Mouse (Mus musculus): Measurements from ENCODE around the gene Adh4. TPM values are rescaled to one million over a fixed set of nuclear protein-coding genes. Genes with fewer than 3 reads are reported as not detected.

The Adh4 gene
- total and polyA plus RNA-seq, 3 experiments, result not detected

DNA sequence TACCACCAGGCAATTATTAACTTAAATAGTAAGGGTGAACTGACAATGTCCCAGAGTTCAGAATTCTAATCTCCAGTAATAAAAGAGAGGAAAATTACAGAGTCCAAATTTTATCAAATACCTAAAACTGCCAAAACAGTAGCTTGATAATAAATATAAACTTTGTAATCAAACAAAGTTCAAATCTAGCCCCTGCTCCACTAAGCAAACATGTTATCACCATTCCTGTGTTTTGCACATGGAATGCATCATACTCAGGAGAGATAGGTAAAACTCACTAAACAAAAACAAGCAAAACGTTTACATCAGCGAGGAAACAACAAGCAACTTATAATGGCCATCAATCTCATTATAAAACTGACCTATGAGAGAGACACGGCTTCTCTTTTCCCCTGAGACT, 5.1 kb upstream of the Adh4 start:
- ATAC-seq (ENCODE audit: extremely low read depth, insufficient number of reproducible peaks, low FRiP score, poor library complexity, severe bottlenecking), result no peak

DNA sequence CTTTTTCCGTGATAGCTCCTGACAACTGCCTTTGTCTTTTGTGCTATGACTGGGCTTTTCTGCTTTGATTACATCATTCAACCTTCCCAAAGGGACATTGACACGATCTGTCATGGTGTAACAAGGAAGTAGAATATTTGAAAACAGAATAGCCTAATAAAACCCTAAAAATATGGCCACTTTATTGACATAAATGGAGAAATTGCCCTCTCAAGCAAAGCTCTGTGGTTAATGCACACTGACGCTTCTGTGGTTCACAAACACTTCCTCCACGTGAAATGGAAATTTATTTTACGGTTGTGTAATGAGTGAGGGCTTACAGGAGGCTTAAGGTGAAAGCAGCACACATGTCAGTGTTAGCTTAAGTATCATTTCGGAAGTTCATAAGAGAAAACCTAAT, 4.1 kb downstream of the Adh4 start:
- Histone ChIP-seq H3K36me3 (replicated peaks) (no peaks in the 10 kb centered on the region), H3K9me3 (replicated peaks) (no peaks in the 10 kb centered on the region), H3K4me1 (ENCODE audit: insufficient read depth, low read depth, low read length) (no peaks in the 10 kb centered on the region), H3K27me3 (ENCODE audit: insufficient read depth, low read length) (no peaks in the 10 kb centered on the region; the same call in 1 of the 2 replicates), H3K4me3 (ENCODE audit: low read depth, low read length) (no peak overlapping the region)
- TF ChIP-seq TAL1 (conservative IDR thresholded peaks at IDR 0.05; ENCODE audit: low read depth, low read length), result no peak
- no peak for TF ChIP-seq GATA1 (IDR thresholded peaks at IDR 0.05; ENCODE audit: borderline replicate concordance, low read length)
- no peak for TF ChIP-seq CTCF (IDR thresholded peaks at IDR 0.05; ENCODE audit: low read depth, low read length)
- TF ChIP-seq GATA2 (IDR thresholded peaks at IDR 0.05; ENCODE audit: borderline replicate concordance, low read depth, low read length), result no peak
- no peak for TF ChIP-seq POLR2AphosphoS5 (IDR thresholded peaks at IDR 0.05; ENCODE audit: insufficient replicate concordance, low read depth, low read length)
- ATAC-seq (ENCODE audit: extremely low read depth, insufficient number of reproducible peaks, low FRiP score, poor library complexity, severe bottlenecking) (no peak), DNase-seq (ENCODE audit: low spot score) (no peak)

More for the DNA sequence above, 5.1 kb upstream of the Adh4 start:
- H3K4me1 ChIP-seq (ENCODE audit: insufficient read depth, low read depth, low read length), result no peaks in the 10 kb centered on the region
- no peak for DNase-seq (ENCODE audit: low spot score)
- no peak overlapping the region for H3K4me3 ChIP-seq (ENCODE audit: low read depth, low read length)
- H3K27me3 ChIP-seq (ENCODE audit: insufficient read depth, low read length), result peaks cover 9% of the 10 kb centered on the region; the same call in 1 of the 2 replicates
- TF ChIP-seq CTCF (IDR thresholded peaks at IDR 0.05; ENCODE audit: low read depth, low read length) (no peak), GATA1 (IDR thresholded peaks at IDR 0.05; ENCODE audit: borderline replicate concordance, low read length) (no peak), TAL1 (conservative IDR thresholded peaks at IDR 0.05; ENCODE audit: low read depth, low read length) (no peak), POLR2AphosphoS5 (IDR thresholded peaks at IDR 0.05; ENCODE audit: insufficient replicate concordance, low read depth, low read length) (no peak), GATA2 (IDR thresholded peaks at IDR 0.05; ENCODE audit: borderline replicate concordance, low read depth, low read length) (no peak)
- no peaks in the 10 kb centered on the region for H3K36me3 ChIP-seq (replicated peaks)
- H3K9me3 ChIP-seq (replicated peaks), result no peaks in the 10 kb centered on the region

- no peak overlapping the region for H3K4me3 ChIP-seq (ENCODE audit: low read depth, low read length)
- no peaks in the 10 kb centered on the region for H3K9me3 ChIP-seq (replicated peaks)
- DNase-seq (ENCODE audit: low spot score) (no peak), ATAC-seq (ENCODE audit: extremely low read depth, insufficient number of reproducible peaks, low FRiP score, poor library complexity, severe bottlenecking) (no peak)
- H3K36me3 ChIP-seq (replicated peaks), result no peaks in the 10 kb centered on the region
- H3K4me1 ChIP-seq (ENCODE audit: insufficient read depth, low read depth, low read length), result no peaks in the 10 kb centered on the region
- no peaks in the 10 kb centered on the region; the same call in none of the 2 replicates for H3K27me3 ChIP-seq (ENCODE audit: insufficient read depth, low read length)
- TF ChIP-seq GATA2 (IDR thresholded peaks at IDR 0.05; ENCODE audit: borderline replicate concordance, low read depth, low read length) (no peak), TAL1 (conservative IDR thresholded peaks at IDR 0.05; ENCODE audit: low read depth, low read length) (no peak), GATA1 (IDR thresholded peaks at IDR 0.05; ENCODE audit: borderline replicate concordance, low read length) (no peak), POLR2AphosphoS5 (IDR thresholded peaks at IDR 0.05; ENCODE audit: insufficient replicate concordance, low read depth, low read length) (no peak), CTCF (IDR thresholded peaks at IDR 0.05; ENCODE audit: low read depth, low read length) (no peak)
Measured at GRCm38 (mm10) chr3:138420385-138420784, 5.1 kb downstream of the Adh4 start.

GRCm38 (mm10) chr3:138423664-138424063, 8.4 kb downstream of the Adh4 start:
- H3K9me3 ChIP-seq (replicated peaks), result no peaks in the 10 kb centered on the region
- ATAC-seq (ENCODE audit: extremely low read depth, insufficient number of reproducible peaks, low FRiP score, poor library complexity, severe bottlenecking), result no peak
- no peak for DNase-seq (ENCODE audit: low spot score)
- TF ChIP-seq TAL1 (conservative IDR thresholded peaks at IDR 0.05; ENCODE audit: low read depth, low read length), result no peak
- TF ChIP-seq POLR2AphosphoS5 (IDR thresholded peaks at IDR 0.05; ENCODE audit: insufficient replicate concordance, low read depth, low read length), result no peak
- TF ChIP-seq GATA2 (IDR thresholded peaks at IDR 0.05; ENCODE audit: borderline replicate concordance, low read depth, low read length), result no peak
- no peak for TF ChIP-seq CTCF (IDR thresholded peaks at IDR 0.05; ENCODE audit: low read depth, low read length)
- TF ChIP-seq GATA1 (IDR thresholded peaks at IDR 0.05; ENCODE audit: borderline replicate concordance, low read length), result no peak
- H3K27me3 ChIP-seq (ENCODE audit: insufficient read depth, low read length), result peaks cover 10% of the 10 kb centered on the region
- H3K4me1 ChIP-seq (ENCODE audit: insufficient read depth, low read depth, low read length), result no peaks in the 10 kb centered on the region
- H3K36me3 ChIP-seq (replicated peaks), result no peaks in the 10 kb centered on the region
- H3K4me3 ChIP-seq (ENCODE audit: low read depth, low read length), result no peak overlapping the region

DNA sequence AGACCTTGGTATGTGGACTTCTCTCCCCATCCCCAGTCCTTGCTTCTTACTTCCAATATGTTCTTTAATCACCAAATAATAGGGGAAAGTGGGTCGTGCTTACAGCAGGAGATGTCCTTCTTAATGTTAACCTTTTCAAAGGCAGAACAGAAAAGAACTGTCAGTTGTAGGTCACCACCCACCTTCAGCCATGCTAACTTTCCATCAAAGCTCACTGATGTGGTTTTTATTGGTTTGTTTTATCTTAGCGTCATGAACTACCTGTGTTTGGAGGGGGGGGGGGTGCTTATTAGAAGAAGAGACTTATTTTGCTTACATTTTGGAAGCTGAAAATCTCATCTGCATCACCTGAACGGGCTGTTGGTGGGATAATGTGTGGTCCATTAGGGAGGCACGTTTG, 9.0 kb downstream of the Adh4 start:
- Histone ChIP-seq H3K4me3 (ENCODE audit: low read depth, low read length) (no peak overlapping the region), H3K36me3 (replicated peaks) (no peaks in the 10 kb centered on the region), H3K9me3 (replicated peaks) (no peaks in the 10 kb centered on the region), H3K27me3 (ENCODE audit: insufficient read depth, low read length) (peaks cover 10% of the 10 kb centered on the region), H3K4me1 (ENCODE audit: insufficient read depth, low read depth, low read length) (no peaks in the 10 kb centered on the region)
- DNase-seq (ENCODE audit: low spot score), result no peak
- ATAC-seq (ENCODE audit: extremely low read depth, insufficient number of reproducible peaks, low FRiP score, poor library complexity, severe bottlenecking), result no peak
- TF ChIP-seq TAL1 (conservative IDR thresholded peaks at IDR 0.05; ENCODE audit: low read depth, low read length) (no peak), CTCF (IDR thresholded peaks at IDR 0.05; ENCODE audit: low read depth, low read length) (no peak), POLR2AphosphoS5 (IDR thresholded peaks at IDR 0.05; ENCODE audit: insufficient replicate concordance, low read depth, low read length) (no peak), GATA2 (IDR thresholded peaks at IDR 0.05; ENCODE audit: borderline replicate concordance, low read depth, low read length) (no peak), GATA1 (IDR thresholded peaks at IDR 0.05; ENCODE audit: borderline replicate concordance, low read length) (no peak)

- Histone ChIP-seq H3K9me3 (replicated peaks) (no peaks in the 10 kb centered on the region), H3K27me3 (ENCODE audit: insufficient read depth, low read length) (peaks cover 13% of the 10 kb centered on the region), H3K4me1 (ENCODE audit: insufficient read depth, low read depth, low read length) (no peaks in the 10 kb centered on the region), H3K4me3 (ENCODE audit: low read depth, low read length) (no peak overlapping the region), H3K36me3 (replicated peaks) (no peaks in the 10 kb centered on the region)
- ATAC-seq (ENCODE audit: extremely low read depth, insufficient number of reproducible peaks, low FRiP score, poor library complexity, severe bottlenecking), result no peak
- no peak for TF ChIP-seq GATA1 (IDR thresholded peaks at IDR 0.05; ENCODE audit: borderline replicate concordance, low read length)
- TF ChIP-seq CTCF (IDR thresholded peaks at IDR 0.05; ENCODE audit: low read depth, low read length), result no peak
- no peak for TF ChIP-seq TAL1 (conservative IDR thresholded peaks at IDR 0.05; ENCODE audit: low read depth, low read length)
- TF ChIP-seq GATA2 (IDR thresholded peaks at IDR 0.05; ENCODE audit: borderline replicate concordance, low read depth, low read length), result no peak
- TF ChIP-seq POLR2AphosphoS5 (IDR thresholded peaks at IDR 0.05; ENCODE audit: insufficient replicate concordance, low read depth, low read length), result no peak
- DNase-seq (ENCODE audit: low spot score), result no peak
Measured at GRCm38 (mm10) chr3:138430360-138430976, 15.2 kb downstream of the Adh4 start.
